Mouse (Mus musculus) heart, embryonic 14.5 days (tissue): ENCODE results near the gene Tpbg. TPM values are rescaled to one million over a fixed set of nuclear protein-coding genes. Genes with fewer than 3 reads are reported as not detected.

Source experiments
- ATAC-seq: fragments of 200-750 bp; cut with Nextera tagmentation; 2 replicates; pipeline ENCODE4 v1.8.0; 2017; ENCODE audit warnings: low read depth, moderate TSS enrichment; ENCODE audit not compliant: insufficient number of reproducible peaks, insufficient read depth, low FRiP score
- H3K27ac ChIP-seq, 2 experiments: fragments of 200-500 bp in 1 of 2; fragments of 300-500 bp in 1 of 2; sonication (generic) in 1 of 2; replicated peaks in 1 of 2; 2 replicates each; pipeline ENCODE4 v1.5.1; 2012 to 2014; ENCODE audit warnings: low read depth in 2 of 2, low read length in 2 of 2, control low read depth in 1 of 2, mild to moderate bottlenecking in 1 of 2, mixed read lengths in 1 of 2; ENCODE audit not compliant: control insufficient read depth in 1 of 2, insufficient read depth in 1 of 2
- H3K27me3 ChIP-seq: fragments of 300-500 bp; sonication (generic); 2 replicates; pipeline ENCODE4 v1.6.1; 2014; ENCODE audit warnings: mild to moderate bottlenecking, low read length, control low read depth; ENCODE audit not compliant: control insufficient read depth, insufficient read depth
- H3K36me3 ChIP-seq: fragments of 300-500 bp; sonication (generic); 2 replicates; pipeline ENCODE4 v1.6.1; 2014; ENCODE audit warnings: mild to moderate bottlenecking, control low read depth, low read length, mixed read lengths; ENCODE audit not compliant: control insufficient read depth, insufficient read depth
- H3K4me1 ChIP-seq, 2 experiments: fragments of 200-500 bp in 1 of 2; fragments of 300-500 bp in 1 of 2; sonication (generic) in 1 of 2; 2 replicates each; pipeline ENCODE4 v1.6.1; 2012 to 2014; ENCODE audit warnings: low read length in 2 of 2, control low read depth in 1 of 2, mixed read lengths in 1 of 2; ENCODE audit not compliant: control insufficient read depth in 2 of 2, insufficient read depth in 2 of 2
- H3K4me2 ChIP-seq: fragments of 300-500 bp; sonication (generic); 2 replicates; pipeline ENCODE4 v1.6.1; 2014; ENCODE audit warnings: mild to moderate bottlenecking, low read length
- H3K4me3 ChIP-seq, 2 experiments: fragments of 200-500 bp in 1 of 2; fragments of 300-500 bp in 1 of 2; sonication (generic) in 1 of 2; 2 replicates each; pipeline ENCODE4 v1.5.1; 2012 to 2014; ENCODE audit warnings: low read length in 2 of 2, mild to moderate bottlenecking in 2 of 2, control low read depth in 1 of 2, low read depth in 1 of 2, moderate library complexity in 1 of 2; ENCODE audit not compliant: control insufficient read depth in 1 of 2, insufficient read depth in 1 of 2
- H3K9ac ChIP-seq: fragments of 300-500 bp; sonication (generic); 2 replicates; pipeline ENCODE4 v1.6.1; 2014; ENCODE audit warnings: mild to moderate bottlenecking, low read length
- H3K9me3 ChIP-seq: fragments of 300-500 bp; sonication (generic); 2 replicates; pipeline ENCODE4 v1.6.1; 2016; ENCODE audit warnings: low read length, control low read depth; ENCODE audit not compliant: control insufficient read depth
- WGBS: fragments of 180-500 bp; shearing (Covaris S2); extraction: QIAGEN DNeasy Blood & Tissue Kit; methylation state at CpG from one replicate; pipeline ENCODE4 v1.1.7; 2014; 5-methylcytosine and 5-hydroxymethylcytosine counted together
- polyA plus RNA-seq: library from polyadenylated mRNA; unstranded; fragments of >200 nt; fragmentation: Nextera tagmentation; extraction: Ambion mirVana; gene quantifications from 2 replicates; pipeline ENCODE4 v1.2.1, GENCODE M21; 2014

Tpbg gene
- polyA plus RNA-seq, 1 experiment from 2014 or later = 6.3 TPM

DNA sequence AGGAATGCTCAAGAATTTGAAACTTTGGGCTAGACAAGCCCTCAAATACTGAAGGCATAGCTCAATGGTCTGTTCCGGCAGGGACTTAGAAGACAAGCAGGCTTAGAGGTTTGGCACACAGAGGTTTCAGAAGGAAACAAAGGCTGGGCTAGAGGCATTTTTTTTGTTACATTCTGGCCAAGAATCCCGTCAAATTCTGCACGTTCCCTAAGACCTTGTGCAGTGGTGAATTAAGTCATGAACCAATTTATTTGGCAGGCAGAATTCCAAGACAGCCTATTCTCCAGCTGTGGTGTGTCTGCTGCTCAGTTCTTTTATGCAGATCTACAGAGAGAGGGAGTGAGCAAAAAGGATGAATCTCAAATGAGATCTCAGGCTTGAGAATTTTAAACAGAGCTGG is 2.6 kb upstream of the Tpbg start:
- Histone ChIP-seq H3K9me3 (no peaks in the 10 kb centered on the region), H3K4me1 (peaks cover 0 to 6% of the 10 kb centered on the region in 2 experiments; a peak in 2 of 4 replicates), H3K4me2 (no peak overlapping the region), H3K9ac (no peak overlapping the region), H3K36me3 (no peaks in the 10 kb centered on the region), H3K27me3 (peaks cover 4% of the 10 kb centered on the region), H3K4me3 (no peak overlapping the region), H3K27ac (no peak overlapping the region)
- WGBS = 56% methylated on average over 3 of the region's 3 CpGs
- ATAC-seq = no peak

DNA sequence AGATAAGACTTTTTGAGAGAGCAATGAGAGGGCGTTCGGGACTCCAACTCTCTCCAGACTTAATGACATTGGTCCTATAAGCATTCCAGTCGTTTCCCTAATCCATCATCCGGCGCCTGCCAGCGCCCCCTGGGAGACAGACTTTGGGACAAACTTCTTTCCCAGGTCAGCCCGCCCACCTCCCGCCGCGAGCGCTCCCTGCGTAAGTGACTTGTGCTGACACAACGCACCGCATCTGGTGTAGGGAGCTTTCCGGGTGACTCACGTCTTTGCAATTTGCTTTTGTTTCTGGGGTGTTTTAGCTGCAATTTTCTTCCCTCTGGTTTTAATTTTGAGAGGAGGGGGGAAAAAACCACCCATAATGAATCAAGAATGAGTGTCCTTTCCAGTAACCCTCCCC is 289 bp upstream of the Tpbg start:
- ATAC-seq = no peak
- Histone ChIP-seq H3K27ac (peak overlapping the region in 1 of 2 experiments; percentile 67; a peak in 1 of 4 replicates), H3K9ac (peak overlapping the region; percentile 69), H3K4me2 (peak overlapping the region; percentile 98), H3K27me3 (peaks cover 9% of the 10 kb centered on the region), H3K9me3 (no peaks in the 10 kb centered on the region), H3K36me3 (no peaks in the 10 kb centered on the region), H3K4me1 (peaks cover 0 to 7% of the 10 kb centered on the region in 2 experiments; a peak in 2 of 4 replicates), H3K4me3 (peak overlapping the region; percentile 71 to 84)
- 1% methylated on average over 16 of the region's 16 CpGs for WGBS

DNA sequence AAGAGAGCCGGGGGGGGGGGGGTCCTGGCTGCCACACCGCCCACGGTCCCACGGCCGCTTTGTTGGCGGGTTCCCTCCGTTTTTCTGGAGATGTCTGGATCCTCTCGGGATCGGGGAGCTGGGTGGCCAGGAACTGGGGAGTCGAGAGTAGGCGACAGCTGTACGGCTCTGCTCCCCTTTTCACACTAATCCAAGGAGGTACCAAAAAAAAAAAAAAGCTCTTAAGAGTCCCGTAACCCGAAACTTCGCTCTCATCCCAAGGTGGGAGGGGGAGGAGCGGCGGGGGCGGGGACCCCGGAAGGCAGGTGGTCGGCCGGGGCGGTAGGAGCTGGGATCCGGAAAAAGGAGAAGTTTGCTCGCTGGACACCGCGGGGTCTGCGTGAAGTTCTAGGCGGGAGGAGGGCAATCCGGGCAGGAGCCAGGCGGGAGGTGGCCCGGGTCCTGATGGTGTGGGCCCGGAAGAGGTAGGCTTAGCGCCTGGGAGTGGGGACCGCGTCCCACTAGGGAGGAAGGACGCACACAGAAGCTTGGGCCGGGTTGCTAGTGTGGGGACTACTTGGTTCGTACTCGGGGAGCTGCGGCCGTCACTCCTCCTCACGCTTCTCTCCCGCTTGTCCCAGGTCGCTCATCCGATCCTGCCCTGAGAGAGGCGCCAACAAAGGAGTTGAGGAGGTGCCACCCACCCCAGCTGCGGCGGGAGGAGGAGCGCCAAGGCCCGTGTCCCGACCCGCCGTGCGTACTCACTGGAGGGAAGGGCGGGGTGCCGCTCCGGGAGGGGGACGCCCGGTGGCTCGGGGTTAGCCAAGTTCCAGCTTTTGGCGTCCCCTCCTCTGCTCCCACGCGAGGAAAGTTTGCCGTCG is 1.1 kb downstream of the Tpbg start:
- WGBS = under 1% methylated on average over 61 of the region's 65 CpGs
- peak overlapping the region; percentile 69 for H3K9ac ChIP-seq
- peak; percentile 43 for ATAC-seq

DNA sequence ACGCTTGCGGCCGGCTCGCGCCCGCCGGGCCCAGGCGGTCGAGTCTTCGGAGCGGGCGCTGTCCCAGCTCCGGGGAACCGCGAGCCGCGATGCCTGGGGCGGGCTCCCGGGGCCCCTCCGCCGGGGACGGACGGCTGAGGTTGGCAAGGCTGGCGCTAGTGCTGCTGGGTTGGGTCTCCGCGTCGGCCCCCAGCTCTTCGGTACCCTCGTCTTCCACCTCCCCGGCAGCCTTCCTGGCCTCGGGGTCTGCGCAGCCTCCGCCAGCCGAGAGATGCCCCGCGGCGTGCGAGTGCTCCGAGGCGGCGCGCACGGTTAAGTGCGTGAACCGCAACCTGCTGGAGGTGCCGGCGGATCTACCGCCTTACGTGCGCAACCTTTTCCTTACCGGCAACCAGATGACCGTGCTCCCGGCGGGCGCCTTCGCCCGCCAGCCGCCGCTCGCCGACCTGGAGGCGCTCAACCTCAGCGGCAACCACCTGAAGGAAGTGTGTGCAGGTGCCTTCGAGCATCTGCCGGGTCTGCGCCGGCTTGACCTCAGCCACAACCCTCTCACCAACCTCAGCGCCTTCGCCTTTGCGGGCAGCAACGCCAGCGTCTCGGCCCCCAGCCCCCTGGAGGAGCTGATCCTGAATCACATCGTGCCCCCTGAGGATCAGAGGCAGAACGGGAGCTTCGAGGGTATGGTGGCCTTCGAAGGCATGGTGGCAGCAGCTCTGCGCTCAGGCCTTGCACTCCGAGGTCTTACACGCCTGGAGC is 1.9 kb downstream of the Tpbg start:
- Histone ChIP-seq H3K27ac (no peak overlapping the region), H3K9me3 (no peaks in the 10 kb centered on the region), H3K4me1 (peaks cover 0 to 7% of the 10 kb centered on the region in 2 experiments; a peak in 2 of 4 replicates), H3K4me3 (peak overlapping the region; percentile 71 to 84), H3K36me3 (no peaks in the 10 kb centered on the region), H3K4me2 (peak overlapping the region; percentile 98), H3K9ac (peak overlapping the region; percentile 69), H3K27me3 (peaks cover 9% of the 10 kb centered on the region)
- WGBS = 4% methylated on average over 69 of the region's 80 CpGs
- ATAC-seq = no peak; the same call in 1 of the 2 replicates

More for the DNA sequence above, 1.1 kb downstream of the Tpbg start:
- H3K27me3 ChIP-seq = peaks cover 9% of the 10 kb centered on the region
- peak overlapping the region; percentile 71 to 84 for H3K4me3 ChIP-seq
- H3K4me2 ChIP-seq = peak overlapping the region; percentile 98
- H3K27ac ChIP-seq = peak overlapping the region in 1 of 2 experiments; percentile 67; a peak in 2 of 4 replicates
- H3K9me3 ChIP-seq = no peaks in the 10 kb centered on the region
- H3K4me1 ChIP-seq = peaks cover 0 to 7% of the 10 kb centered on the region in 2 experiments; a peak in 2 of 4 replicates
- no peaks in the 10 kb centered on the region for H3K36me3 ChIP-seq

DNA sequence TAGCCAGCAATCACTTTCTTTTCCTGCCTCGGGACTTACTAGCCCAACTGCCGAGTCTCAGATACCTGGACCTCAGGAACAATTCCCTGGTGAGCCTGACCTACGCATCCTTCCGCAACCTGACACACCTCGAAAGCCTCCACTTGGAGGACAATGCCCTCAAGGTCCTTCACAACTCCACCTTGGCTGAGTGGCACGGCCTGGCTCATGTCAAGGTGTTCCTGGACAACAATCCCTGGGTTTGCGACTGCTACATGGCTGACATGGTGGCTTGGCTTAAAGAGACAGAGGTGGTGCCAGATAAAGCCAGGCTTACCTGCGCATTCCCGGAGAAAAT is 2.4 kb downstream of the Tpbg start:
- Histone ChIP-seq H3K36me3 (no peaks in the 10 kb centered on the region), H3K27me3 (peaks cover 9% of the 10 kb centered on the region), H3K9ac (peak overlapping the region; percentile 69; the same call in 1 of the 2 replicates), H3K4me1 (peaks cover 0 to 7% of the 10 kb centered on the region in 2 experiments; a peak in 2 of 4 replicates), H3K4me3 (peak overlapping the region in 1 of 2 experiments; percentile 71; a peak in 2 of 4 replicates), H3K4me2 (peak overlapping the region; percentile 98), H3K9me3 (no peaks in the 10 kb centered on the region), H3K27ac (no peak overlapping the region)
- ATAC-seq = no peak
- WGBS = 85% methylated on average over 9 of the region's 9 CpGs

DNA sequence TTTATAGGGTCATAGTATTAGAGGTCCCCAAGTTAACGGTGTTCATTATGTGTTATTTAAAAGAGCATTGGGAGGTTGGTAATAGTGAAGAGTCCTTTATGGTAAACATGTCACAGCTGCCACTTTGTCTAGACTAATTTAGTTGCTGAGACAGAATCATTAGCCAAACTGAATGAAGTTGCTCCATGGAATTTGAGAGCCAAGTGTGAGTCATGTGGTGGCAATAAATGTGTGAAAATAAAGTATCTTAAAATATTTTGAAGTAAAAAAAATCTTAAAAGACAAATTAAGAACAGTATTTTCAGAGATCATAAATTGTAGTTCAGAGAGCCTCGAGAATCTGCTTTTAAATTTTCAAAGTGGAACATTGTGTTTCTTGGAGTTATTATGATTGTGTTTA is 4.0 kb downstream of the Tpbg start:
- ATAC-seq = no peak

DNA sequence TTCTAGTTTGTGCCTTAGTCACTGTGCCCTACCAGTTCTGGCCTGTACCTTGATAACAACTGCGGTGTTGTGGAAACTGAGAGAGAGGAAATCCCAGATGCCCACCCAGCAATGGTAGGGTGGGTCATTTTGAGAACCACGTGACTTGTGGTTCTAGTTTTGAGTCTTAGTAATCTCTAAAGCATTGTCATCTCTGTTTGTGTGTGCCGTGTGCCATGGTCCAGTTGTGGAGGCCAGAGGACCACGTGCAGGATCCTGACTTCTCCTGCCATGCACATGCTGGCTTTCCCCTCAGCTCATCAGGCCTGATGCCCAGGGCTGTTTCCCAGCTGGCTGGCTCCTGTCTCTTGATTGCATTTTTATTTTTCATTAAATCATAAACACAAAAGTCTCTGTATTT is 12.6 kb downstream of the Tpbg start:
- no peak overlapping the region for H3K4me2 ChIP-seq
- H3K4me1 ChIP-seq = no peaks in the 10 kb centered on the region
- no peak overlapping the region for H3K4me3 ChIP-seq
- H3K36me3 ChIP-seq = no peaks in the 10 kb centered on the region
- no peak overlapping the region for H3K9ac ChIP-seq
- no peaks in the 10 kb centered on the region for H3K27me3 ChIP-seq
- H3K9me3 ChIP-seq = no peaks in the 10 kb centered on the region
- whole genome bisulfite sequencing = 78% methylated on average over 4 of the region's 4 CpGs
- no peak for ATAC-seq
- H3K27ac ChIP-seq = no peak overlapping the region

More for the DNA sequence above, 4.0 kb downstream of the Tpbg start:
- Histone ChIP-seq H3K27me3 (peaks cover 9% of the 10 kb centered on the region), H3K4me3 (no peak overlapping the region), H3K4me1 (peaks cover 0 to 7% of the 10 kb centered on the region in 2 experiments; a peak in 2 of 4 replicates), H3K27ac (no peak overlapping the region), H3K9ac (no peak overlapping the region), H3K36me3 (no peaks in the 10 kb centered on the region), H3K4me2 (no peak overlapping the region), H3K9me3 (no peaks in the 10 kb centered on the region)
- WGBS = 74% methylated on average over 2 of the region's 2 CpGs
